Mouse (Mus musculus): ENCODE results near the gene Tigd3.

DNA sequence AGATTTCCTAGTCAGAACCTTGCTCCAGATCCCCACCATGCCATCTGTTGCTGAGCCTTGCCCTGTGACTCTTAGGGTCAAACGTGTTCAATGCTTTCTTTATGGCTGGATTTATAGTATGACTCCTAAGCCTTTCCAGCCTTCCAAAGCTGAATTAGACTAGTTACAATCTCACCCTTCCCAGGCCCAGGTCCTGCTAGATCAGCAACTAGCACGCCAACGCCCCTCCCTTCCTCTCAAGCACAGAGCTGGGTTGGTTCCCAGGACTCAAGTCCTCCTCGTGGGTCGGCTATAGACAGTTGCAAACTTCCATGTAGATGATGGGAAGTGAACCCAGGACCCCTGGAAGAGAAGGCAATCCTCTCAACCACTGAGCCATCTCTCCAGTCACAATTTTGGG lies 41.7 kb upstream of the Tigd3 start:
- no peak for TF ChIP-seq POLR2A (IDR thresholded peaks at IDR 0.05; ENCODE audit: borderline replicate concordance, control insufficient read depth, low read depth, low read length)
- TF ChIP-seq CTCF (IDR thresholded peaks at IDR 0.05; ENCODE audit: control insufficient read depth, insufficient read depth, low read length) = no peak

All from bone marrow, adult 2 months (tissue).